12 mouse cellular contexts compared by ENCODE assay signal in the genomic region with DNA sequence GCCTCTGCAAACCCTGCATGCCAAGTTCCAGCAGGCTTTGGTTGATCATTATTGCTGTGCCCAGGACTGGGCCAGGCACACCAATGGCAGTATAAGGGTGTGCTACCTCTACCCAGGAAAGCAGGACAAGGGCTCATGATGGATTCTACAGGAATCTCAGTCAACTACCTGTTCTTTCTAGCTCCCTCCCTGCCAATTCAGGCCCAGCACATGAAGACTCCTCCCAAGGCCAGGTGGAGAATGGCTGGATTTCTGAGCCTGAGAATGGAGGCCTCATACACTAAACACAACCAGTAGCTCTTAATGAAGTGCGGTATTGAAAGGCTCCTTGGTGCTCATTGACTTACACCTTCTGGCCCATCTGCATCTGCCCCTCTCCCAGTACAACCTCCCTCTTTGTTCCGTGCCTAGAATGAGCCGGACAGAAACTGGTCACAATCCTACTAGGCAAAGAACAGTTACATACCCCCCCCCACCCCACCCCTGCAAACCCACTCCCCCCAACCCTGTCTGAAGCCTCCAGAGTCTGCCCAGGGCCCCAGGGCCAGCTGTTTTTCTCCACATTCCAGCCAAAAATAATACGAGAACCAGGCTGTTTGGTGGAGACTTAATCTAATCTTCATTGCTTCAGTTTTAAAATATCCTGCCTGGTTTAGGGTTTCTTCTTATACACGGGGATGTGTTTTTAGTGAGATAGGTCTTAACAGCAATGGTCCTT. TPM values are rescaled to one million over a fixed set of nuclear protein-coding genes. Genes with fewer than 3 reads are reported as not detected.
DNase-seq lines count a peak whose midpoint lies in the region; ATAC-seq lines count a peak whose summit lies in the region.
"Had no signal": no experiment of that assay in that cellular context is flagged by ENCODE, and none has a peak within 500 bp of the region (broad histone marks: within the 10 kb centered on the region; RNA-seq: fewer than 3 reads in every experiment).

No protein-coding gene starts in this region.

- no peak overlapping the region for H3K4me3 ChIP-seq in forebrain, embryonic 11.5 days (ENCODE audit: low read depth, low read length)
- no peak overlapping the region for H3K4me3 ChIP-seq in forebrain, embryonic 13.5 days
- H3K4me3 ChIP-seq in kidney, embryonic 15.5 days (replicated peaks), result no peak overlapping the region
- no peak overlapping the region for H3K4me3 ChIP-seq in hindbrain, embryonic 11.5 days (ENCODE audit: low read depth, low read length)
- H3K4me3 ChIP-seq: liver, embryonic 15.5 days had no signal

- no peak for ATAC-seq in forebrain, embryonic 11.5 days (replicated peaks; ENCODE audit: low FRiP score)
- no peak for ATAC-seq in forebrain, embryonic 13.5 days
- no peak for ATAC-seq in kidney, embryonic 15.5 days (replicated peaks; ENCODE audit: low FRiP score)
- ATAC-seq in hindbrain, embryonic 11.5 days (ENCODE audit: low FRiP score), result no peak
- no peak for ATAC-seq in megakaryocyte-erythroid progenitor cell, adult 5-6 weeks (replicated peaks; ENCODE audit: low FRiP score, low TSS enrichment, poor library complexity, severe bottlenecking)

- WGBS in forebrain, embryonic 11.5 days, result 18% methylated on average over 5 of the region's 5 CpGs
- 33% methylated on average over 5 of the region's 5 CpGs for WGBS in forebrain, embryonic 13.5 days
- WGBS in kidney, embryonic 15.5 days, result 34% methylated on average over 5 of the region's 5 CpGs
- WGBS in hindbrain, embryonic 11.5 days, result 36% methylated on average over 5 of the region's 5 CpGs

- H3K4me1 ChIP-seq in forebrain, embryonic 11.5 days (replicated peaks; ENCODE audit: control insufficient read depth, insufficient read depth, low read length), result peaks cover 36% of the 10 kb centered on the region
- peaks cover 75% of the 10 kb centered on the region for H3K4me1 ChIP-seq in forebrain, embryonic 13.5 days
- peaks cover 65% of the 10 kb centered on the region for H3K4me1 ChIP-seq in kidney, embryonic 15.5 days
- H3K4me1 ChIP-seq in hindbrain, embryonic 11.5 days (replicated peaks; ENCODE audit: control insufficient read depth, insufficient read depth, low read length), result peaks cover 28% of the 10 kb centered on the region

- 0 out of 2 replicates have a peak overlapping the region, but pooled peaks have one; percentile 9 for H3K4me2 ChIP-seq in forebrain, embryonic 11.5 days (ENCODE audit: low read depth, low read length, severe bottlenecking)
- H3K4me2 ChIP-seq in forebrain, embryonic 13.5 days, result no peak overlapping the region
- 0 out of 2 replicates have a peak overlapping the region, but pooled peaks have one; percentile 3 for H3K4me2 ChIP-seq in kidney, embryonic 15.5 days
- 0 out of 2 replicates have a peak overlapping the region, but pooled peaks have one; percentile 11 for H3K4me2 ChIP-seq in hindbrain, embryonic 11.5 days (replicated peaks; ENCODE audit: low read depth, low read length)

- no peak overlapping the region for H3K27ac ChIP-seq in forebrain, embryonic 11.5 days (ENCODE audit: low read depth, low read length)
- no peak overlapping the region for H3K27ac ChIP-seq in forebrain, embryonic 13.5 days
- H3K27ac ChIP-seq in kidney, embryonic 15.5 days, result peak overlapping the region; percentile 70
- 0 out of 2 replicates have a peak overlapping the region, but pooled peaks have one; percentile 17 for H3K27ac ChIP-seq in hindbrain, embryonic 11.5 days (ENCODE audit: low read depth, low read length)
- H3K27ac ChIP-seq: liver, embryonic 15.5 days had no signal

- peak overlapping the region; percentile 23; the same call in 1 of the 2 replicates for H3K9ac ChIP-seq in forebrain, embryonic 11.5 days (ENCODE audit: low read length)
- H3K9ac ChIP-seq in forebrain, embryonic 13.5 days, result no peak overlapping the region
- no peak overlapping the region for H3K9ac ChIP-seq in kidney, embryonic 15.5 days
- H3K9ac ChIP-seq in hindbrain, embryonic 11.5 days (ENCODE audit: low read depth, low read length), result 0 out of 2 replicates have a peak overlapping the region, but pooled peaks have one; percentile 19
- H3K9ac ChIP-seq: liver, embryonic 15.5 days had no signal

- H3K27me3 ChIP-seq in forebrain, embryonic 11.5 days (ENCODE audit: control insufficient read depth, insufficient read depth, low read length), result no peaks in the 10 kb centered on the region
- H3K27me3 ChIP-seq in forebrain, embryonic 13.5 days, result no peaks in the 10 kb centered on the region
- H3K27me3 ChIP-seq in kidney, embryonic 15.5 days, result peaks cover 19% of the 10 kb centered on the region; the same call in 1 of the 2 replicates
- H3K27me3 ChIP-seq in hindbrain, embryonic 11.5 days (ENCODE audit: control insufficient read depth, insufficient read depth, low read length), result no peaks in the 10 kb centered on the region

- no peaks in the 10 kb centered on the region for H3K36me3 ChIP-seq in forebrain, embryonic 11.5 days (ENCODE audit: control insufficient read depth, insufficient read depth, low read length)
- no peaks in the 10 kb centered on the region for H3K36me3 ChIP-seq in forebrain, embryonic 13.5 days (ENCODE audit: poor library complexity, severe bottlenecking)
- no peaks in the 10 kb centered on the region for H3K36me3 ChIP-seq in kidney, embryonic 15.5 days
- no peaks in the 10 kb centered on the region for H3K36me3 ChIP-seq in hindbrain, embryonic 11.5 days (ENCODE audit: control insufficient read depth, insufficient read depth, low read length)
- H3K36me3 ChIP-seq: liver, embryonic 15.5 days had no signal

- H3K9me3 ChIP-seq in forebrain, embryonic 11.5 days (ENCODE audit: control insufficient read depth, low read length), result no peaks in the 10 kb centered on the region
- no peaks in the 10 kb centered on the region for H3K9me3 ChIP-seq in forebrain, embryonic 13.5 days (replicated peaks)
- H3K9me3 ChIP-seq in kidney, embryonic 15.5 days (replicated peaks), result no peaks in the 10 kb centered on the region
- H3K9me3 ChIP-seq in hindbrain, embryonic 11.5 days (ENCODE audit: control insufficient read depth, low read length), result no peaks in the 10 kb centered on the region
- H3K9me3 ChIP-seq: liver, embryonic 15.5 days had no signal

- peak; percentile 63 for DNase-seq in forebrain, embryonic 11.5 days (ENCODE audit: low spot score)
- DNase-seq in kidney, adult 9 months, result no peak
- peak; percentile 29 for DNase-seq in hindbrain, embryonic 11.5 days (ENCODE audit: low spot score)
- peak; percentile 31 for DNase-seq in neural tube, embryonic 10.5 days (ENCODE audit: extremely low spot score, low spot score)
- no peak for DNase-seq in thymus, postnatal 10 days (ENCODE audit: low spot score in 2 of 2)
- DNase-seq: gastrocnemius, postnatal 14 days; kidney, adult 2 months; thymus, postnatal 36 days had no signal

RNA-seq across cellular contexts. Expression of a gene that starts 6.6 kb away (rescaled TPM):
- polyA plus RNA-seq in forebrain, embryonic 11.5 days (2014; fragmentation: Nextera tagmentation; extraction: Ambion mirVana), result 21.0 and 23.7 TPM in 2 replicates
- polyA plus RNA-seq in forebrain, embryonic 13.5 days (2015; fragmentation: Nextera tagmentation; extraction: Ambion mirVana), result 18.7 and 23.4 TPM in 2 replicates
- polyA plus RNA-seq in kidney, embryonic 15.5 days (2015; fragmentation: Nextera tagmentation; extraction: Ambion mirVana), result 9.6 and 11.2 TPM in 2 replicates
- polyA plus RNA-seq in hindbrain, embryonic 11.5 days (2014; fragmentation: Nextera tagmentation; extraction: Ambion mirVana), result 16.0 and 18.8 TPM in 2 replicates
- total RNA-seq in megakaryocyte-erythroid progenitor cell, adult 5-6 weeks (2014; fragmentation: Nextera tagmentation), result not detected in 2 replicates
- total RNA-seq in megakaryocyte-erythroid progenitor cell, adult 5-6 weeks (2017), result not detected in 2 replicates

Comparison
In these comparisons a context has a peak if more than half of its experiments do, and no peak if none do; other contexts are left out.
1. H3K9ac ChIP-seq: peak in forebrain, embryonic 11.5 days (single experiment) and hindbrain, embryonic 11.5 days (single experiment); none in forebrain, embryonic 13.5 days (single experiment) and kidney, embryonic 15.5 days (single experiment).
2. DNase-seq: peak in forebrain, embryonic 11.5 days (single experiment), hindbrain, embryonic 11.5 days (single experiment) and neural tube, embryonic 10.5 days (single experiment); none in kidney, adult 9 months (single experiment) and thymus, postnatal 10 days (0 of 2).
3. H3K27ac ChIP-seq: peak in kidney, embryonic 15.5 days (single experiment) and hindbrain, embryonic 11.5 days (single experiment); none in forebrain, embryonic 11.5 days (single experiment) and forebrain, embryonic 13.5 days (single experiment).